Comparison of ENCODE assay signal across 15 mouse cellular contexts in genomic region chr11:89002068-89002467, GRCm38 (mm10). TPM values are rescaled to one million over a fixed set of nuclear protein-coding genes. Genes with fewer than 3 reads are reported as not detected.
DNase-seq lines count a peak whose midpoint lies in the region; ATAC-seq and TF ChIP-seq lines count a peak whose summit lies in the region.
"Had no signal": no experiment of that assay in that cellular context is flagged by ENCODE, and none has a peak within 500 bp of the region (broad histone marks: within the 10 kb centered on the region; RNA-seq: fewer than 3 reads in every experiment).

No protein-coding gene starts in this region.

- WGBS in kidney, postnatal 0 days: 72% methylated on average over 5 of the region's 5 CpGs
- 76% methylated on average over 3 of the region's 5 CpGs for WGBS in macrophage (ENCODE audit: missing documents)

- ATAC-seq in kidney, postnatal 0 days (replicated peaks; ENCODE audit: low FRiP score, low read depth): no peak
- ATAC-seq: midbrain, embryonic 15.5 days had no signal

- H3K27ac ChIP-seq in gastrocnemius, adult 2 months: peak overlapping the region; percentile 73
- no peak overlapping the region for H3K27ac ChIP-seq in kidney, postnatal 0 days
- peak overlapping the region; percentile 16; the same call in 1 of the 2 replicates for H3K27ac ChIP-seq in bone marrow macrophage, adult 2 months (ENCODE audit: insufficient read depth, low read depth, low read length)
- peak overlapping the region; percentile 97 for H3K27ac ChIP-seq in macrophage
- H3K27ac ChIP-seq: embryonic facial prominence, embryonic 15.5 days; midbrain, embryonic 15.5 days had no signal

- intact Hi-C loops in gastrocnemius, adult 2 months (cut with DNase I): no loop called here

- DNase-seq in gastrocnemius, adult 2 months: no peak
- no peak for DNase-seq in gastrocnemius, postnatal 25 days
- DNase-seq in kidney, postnatal 0 days (ENCODE audit: low spot score): no peak
- no peak for DNase-seq in kidney, adult 18-20 months
- no peak for DNase-seq in thymus, adult 18-20 months
- DNase-seq in cerebellum, postnatal 36 days: no peak
- DNase-seq: spleen, adult 18-20 months; thymus, postnatal 4 days had no signal

- H3K4me3 ChIP-seq in gastrocnemius, adult 2 months: peak overlapping the region; percentile 73
- peak overlapping the region; percentile 20; the same call in 1 of the 2 replicates for H3K4me3 ChIP-seq in kidney, postnatal 0 days (replicated peaks; ENCODE audit: low read depth, low read length)
- H3K4me3 ChIP-seq in bone marrow macrophage, adult 2 months (ENCODE audit: insufficient read depth, low read length): peak overlapping the region; percentile 63
- H3K4me3 ChIP-seq in macrophage (ENCODE audit: inconsistent target): peak overlapping the region; percentile 98
- H3K4me3 ChIP-seq: embryonic facial prominence, embryonic 15.5 days; midbrain, embryonic 15.5 days had no signal

- H3K36me3 ChIP-seq in kidney, postnatal 0 days (ENCODE audit: insufficient read depth, low read length): peaks cover 14% of the 10 kb centered on the region
- peaks cover 26% of the 10 kb centered on the region for H3K36me3 ChIP-seq in macrophage (ENCODE audit: inconsistent target)
- H3K36me3 ChIP-seq: embryonic facial prominence, embryonic 15.5 days; midbrain, embryonic 15.5 days had no signal

- H3K79me2 ChIP-seq in macrophage (ENCODE audit: inconsistent target): peaks cover 88% of the 10 kb centered on the region

- peaks cover 24% of the 10 kb centered on the region; the same call in 1 of the 2 replicates for H3K4me1 ChIP-seq in kidney, postnatal 0 days (replicated peaks; ENCODE audit: insufficient read depth, low read length)
- H3K4me1 ChIP-seq in bone marrow macrophage, adult 2 months (ENCODE audit: control insufficient read depth, insufficient read depth, low read length): peaks cover 33% of the 10 kb centered on the region

- no peak for TF ChIP-seq POLR2A in bone marrow macrophage, adult 2 months (IDR thresholded peaks at IDR 0.05; ENCODE audit: borderline replicate concordance, low read depth, low read length)

- peak overlapping the region; percentile 50 for H3K4me2 ChIP-seq in kidney, postnatal 0 days (ENCODE audit: low read length)
- H3K4me2 ChIP-seq: embryonic facial prominence, embryonic 15.5 days; midbrain, embryonic 15.5 days had no signal

- no peaks in the 10 kb centered on the region for H3K27me3 ChIP-seq in kidney, postnatal 0 days (ENCODE audit: insufficient read depth, low read length)

- TF ChIP-seq CTCF in gastrocnemius, adult 2 months (IDR thresholded peaks at IDR 0.05): no peak
- TF ChIP-seq CTCF in kidney, postnatal 0 days (IDR thresholded peaks at IDR 0.05; ENCODE audit: low read depth): no peak
- no peak for TF ChIP-seq CTCF in bone marrow macrophage, adult 2 months (IDR thresholded peaks at IDR 0.05; ENCODE audit: low read depth, low read length)

- no peaks in the 10 kb centered on the region for H3K9me3 ChIP-seq in kidney, postnatal 0 days (replicated peaks; ENCODE audit: low read length)
- H3K9me3 ChIP-seq: embryonic facial prominence, embryonic 15.5 days; midbrain, embryonic 15.5 days had no signal

- no peak overlapping the region for H3K9ac ChIP-seq in kidney, postnatal 0 days (ENCODE audit: low read depth, low read length)
- H3K9ac ChIP-seq: embryonic facial prominence, embryonic 15.5 days; midbrain, embryonic 15.5 days had no signal

RNA-seq across cellular contexts. Expression of gene Trim25, which starts 2.9 kb away (rescaled TPM):
- 1 to 10 TPM; 5.9 to 9.0 TPM for total RNA-seq in gastrocnemius, adult 2 months (2021)
- 1 to 10 TPM; 6.0 to 7.9 TPM for total RNA-seq in gastrocnemius, postnatal 25 days (2021)
- 17.6 and 18.3 TPM in 2 replicates for polyA plus RNA-seq in kidney, postnatal 0 days (2015; fragmentation: Nextera tagmentation; extraction: Ambion mirVana)
- polyA plus RNA-seq in bone marrow macrophage, adult 2 months (2012; ENCODE audit: insufficient read depth, insufficient read length, missing spikeins): 85.2 and 95.7 TPM in 2 replicates
- 1,000 to 10,000 TPM in 1 of 26 experiments, 100 to 1,000 TPM in 25; 272 to 1,028 (median 411) TPM for total RNA-seq in macrophage (2018; cell fraction: chromatin; rRNA removed)
- 100 to 1,000 TPM; 113 to 207 (median 161) TPM for total RNA-seq in macrophage (2018; cell fraction: cytosol; rRNA removed)
- 100 to 1,000 TPM; 245 to 755 (median 378) TPM for total RNA-seq in macrophage (2018; cell fraction: nucleus; rRNA removed)
- 66.7 to 127 TPM (median 117 TPM) in 3 replicates for polyA plus RNA-seq in macrophage (2018)

RNA-seq across cellular contexts. Expression of gene Coil, which starts 32.0 kb away (rescaled TPM):
- total RNA-seq in gastrocnemius, adult 2 months (2021): 1 to 10 TPM; 3.8 to 4.6 TPM
- 1 to 10 TPM; 2.4 to 3.5 TPM for total RNA-seq in gastrocnemius, postnatal 25 days (2021)
- 10.9 and 12.1 TPM in 2 replicates for polyA plus RNA-seq in kidney, postnatal 0 days (2015; fragmentation: Nextera tagmentation; extraction: Ambion mirVana)
- 6.0 and 7.2 TPM in 2 replicates for polyA plus RNA-seq in bone marrow macrophage, adult 2 months (2012; ENCODE audit: insufficient read depth, insufficient read length, missing spikeins)
- 10 to 100 TPM in 11 of 26 experiments, 1 to 10 TPM in 15; 2.7 to 18.4 (median 8.4) TPM for total RNA-seq in macrophage (2018; cell fraction: chromatin; rRNA removed)
- total RNA-seq in macrophage (2018; cell fraction: cytosol; rRNA removed): 1 to 10 TPM; 2.5 to 7.7 (median 5.8) TPM
- total RNA-seq in macrophage (2018; cell fraction: nucleus; rRNA removed): 10 to 100 TPM in 1 of 26 experiments, 1 to 10 TPM in 25; 1.9 to 10.7 (median 5.0) TPM
- 5.1 to 8.0 TPM (median 5.6 TPM) in 3 replicates for polyA plus RNA-seq in macrophage (2018)

RNA-seq across cellular contexts. Expression of gene Elobl, which starts 35.3 kb away (rescaled TPM):
- total RNA-seq in gastrocnemius, adult 2 months (2021): not detected
- not detected for total RNA-seq in gastrocnemius, postnatal 25 days (2021)
- not detected in 2 replicates for polyA plus RNA-seq in kidney, postnatal 0 days (2015; fragmentation: Nextera tagmentation; extraction: Ambion mirVana)
- not detected in 2 replicates for polyA plus RNA-seq in bone marrow macrophage, adult 2 months (2012; ENCODE audit: insufficient read depth, insufficient read length, missing spikeins)
- not detected for total RNA-seq in macrophage (2018; cell fraction: chromatin; rRNA removed)
- under 1 TPM in 1 of 26 experiments, not detected in 25; 0.29 TPM for total RNA-seq in macrophage (2018; cell fraction: cytosol; rRNA removed)
- not detected for total RNA-seq in macrophage (2018; cell fraction: nucleus; rRNA removed)
- not detected in 3 replicates for polyA plus RNA-seq in macrophage (2018)
- total RNA-seq: adrenal gland, postnatal 4 days; layer of hippocampus, postnatal 14 days had no signal
- polyA plus RNA-seq: embryonic facial prominence, embryonic 15.5 days; limb, embryonic 14.5 days; midbrain, embryonic 15.5 days had no signal

RNA-seq across cellular contexts. Expression of gene Scpep1, which starts 46.8 kb away (rescaled TPM):
- 10 to 100 TPM in 1 of 2 experiments, 1 to 10 TPM in 1; 6.1 to 11.2 TPM for total RNA-seq in gastrocnemius, adult 2 months (2021)
- total RNA-seq in gastrocnemius, postnatal 25 days (2021): 10 to 100 TPM in 1 of 2 experiments, 1 to 10 TPM in 1; 8.6 to 10.8 TPM
- 149 and 169 TPM in 2 replicates for polyA plus RNA-seq in kidney, postnatal 0 days (2015; fragmentation: Nextera tagmentation; extraction: Ambion mirVana)
- 259 and 279 TPM in 2 replicates for polyA plus RNA-seq in bone marrow macrophage, adult 2 months (2012; ENCODE audit: insufficient read depth, insufficient read length, missing spikeins)
- total RNA-seq in macrophage (2018; cell fraction: chromatin; rRNA removed): 100 to 1,000 TPM in 11 of 26 experiments, 10 to 100 TPM in 15; 63.8 to 196 (median 95.8) TPM
- 100 to 1,000 TPM; 375 to 645 (median 470) TPM for total RNA-seq in macrophage (2018; cell fraction: cytosol; rRNA removed)
- total RNA-seq in macrophage (2018; cell fraction: nucleus; rRNA removed): 100 to 1,000 TPM; 156 to 532 (median 386) TPM
- polyA plus RNA-seq in macrophage (2018): 284 to 556 TPM (median 477 TPM) in 3 replicates

Comparison
In these comparisons a context has a peak if more than half of its experiments do, and no peak if none do; other contexts are left out.
1. H3K4me3 ChIP-seq: peak in every context shown above with its lines; median percentile 98 in macrophage; 73 in gastrocnemius, adult 2 months; 63 in bone marrow macrophage, adult 2 months; 20 in kidney, postnatal 0 days.